Mouse (Mus musculus): ENCODE measurements at regions not wholly inside any gene's neighbourhood (a gene's known extent, or its start where the extent isn't known, plus 50 kb on each side); places are given as distances from the start of the nearest gene placed in this dataset.

DNA sequence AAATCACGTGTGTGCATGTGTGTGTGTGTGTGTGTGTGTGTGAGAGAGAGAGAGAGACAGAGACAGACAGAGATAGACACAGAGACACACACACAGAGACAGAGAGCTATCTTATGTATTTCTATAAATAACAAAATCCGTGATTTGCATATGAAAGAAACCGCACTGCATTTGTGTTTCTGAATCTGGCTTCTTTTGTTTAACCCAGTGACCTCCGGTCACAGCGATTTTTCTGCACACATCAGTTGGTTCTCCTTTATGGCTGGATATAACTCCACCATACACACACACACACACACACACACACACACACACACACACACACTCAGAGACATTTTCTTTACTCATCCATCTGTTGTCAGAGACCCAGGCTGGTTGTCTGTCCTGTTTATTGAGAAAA, 58.2 kb upstream of the Lhx8 start:
- Histone ChIP-seq H3K27me3 (no peaks in the 10 kb centered on the region; the same call in none of the 2 replicates), H3K4me1 (replicated peaks) (no peaks in the 10 kb centered on the region), H3K9ac (no peak overlapping the region), H3K9me3 (replicated peaks) (no peaks in the 10 kb centered on the region), H3K27ac (no peak overlapping the region), H3K4me2 (no peak overlapping the region), H3K4me3 (no peak overlapping the region), H3K36me3 (no peaks in the 10 kb centered on the region)
- 74% methylated on average over 5 of the region's 5 CpGs for WGBS
- no peak for ATAC-seq (replicated peaks; ENCODE audit: insufficient number of reproducible peaks, insufficient read depth, low FRiP score, low read depth)

GRCm38 (mm10) chr3:154387271-154387670, 56.8 kb upstream of the Lhx8 start:
- WGBS, result 85% methylated on average over 1 of the region's 1 CpGs
- H3K4me1 ChIP-seq (replicated peaks), result no peaks in the 10 kb centered on the region
- H3K4me2 ChIP-seq, result no peak overlapping the region
- no peaks in the 10 kb centered on the region; the same call in none of the 2 replicates for H3K27me3 ChIP-seq
- H3K4me3 ChIP-seq, result no peak overlapping the region
- H3K27ac ChIP-seq, result no peak overlapping the region
- H3K9me3 ChIP-seq (replicated peaks), result no peaks in the 10 kb centered on the region
- no peak overlapping the region for H3K9ac ChIP-seq
- ATAC-seq (replicated peaks; ENCODE audit: insufficient number of reproducible peaks, insufficient read depth, low FRiP score, low read depth), result no peak
- no peaks in the 10 kb centered on the region for H3K36me3 ChIP-seq

- no peak overlapping the region for H3K4me2 ChIP-seq
- WGBS, result 22% methylated on average over 10 of the region's 10 CpGs
- H3K9ac ChIP-seq, result no peak overlapping the region
- ATAC-seq (replicated peaks; ENCODE audit: insufficient number of reproducible peaks, insufficient read depth, low FRiP score, low read depth), result no peak
- H3K36me3 ChIP-seq, result no peaks in the 10 kb centered on the region
- no peaks in the 10 kb centered on the region; the same call in none of the 2 replicates for H3K27me3 ChIP-seq
- no peaks in the 10 kb centered on the region for H3K4me1 ChIP-seq (replicated peaks)
- no peak overlapping the region for H3K4me3 ChIP-seq
- no peaks in the 10 kb centered on the region for H3K9me3 ChIP-seq (replicated peaks)
- no peak overlapping the region for H3K27ac ChIP-seq
Observed at GRCm38 (mm10) chr3:154385831-154386312, 55.4 kb upstream of the Lhx8 start.

- 87% methylated on average over 6 of the region's 6 CpGs for WGBS
- H3K9ac ChIP-seq, result no peak overlapping the region
- H3K36me3 ChIP-seq, result no peaks in the 10 kb centered on the region
- H3K9me3 ChIP-seq (replicated peaks), result no peaks in the 10 kb centered on the region
- no peaks in the 10 kb centered on the region; the same call in none of the 2 replicates for H3K27me3 ChIP-seq
- no peaks in the 10 kb centered on the region for H3K4me1 ChIP-seq (replicated peaks)
- no peak overlapping the region for H3K4me3 ChIP-seq
- no peak overlapping the region for H3K4me2 ChIP-seq
- H3K27ac ChIP-seq, result no peak overlapping the region
- no peak for ATAC-seq (replicated peaks; ENCODE audit: insufficient number of reproducible peaks, insufficient read depth, low FRiP score, low read depth)
Observed at GRCm38 (mm10) chr3:154382811-154383210, 52.4 kb upstream of the Lhx8 start.

DNA sequence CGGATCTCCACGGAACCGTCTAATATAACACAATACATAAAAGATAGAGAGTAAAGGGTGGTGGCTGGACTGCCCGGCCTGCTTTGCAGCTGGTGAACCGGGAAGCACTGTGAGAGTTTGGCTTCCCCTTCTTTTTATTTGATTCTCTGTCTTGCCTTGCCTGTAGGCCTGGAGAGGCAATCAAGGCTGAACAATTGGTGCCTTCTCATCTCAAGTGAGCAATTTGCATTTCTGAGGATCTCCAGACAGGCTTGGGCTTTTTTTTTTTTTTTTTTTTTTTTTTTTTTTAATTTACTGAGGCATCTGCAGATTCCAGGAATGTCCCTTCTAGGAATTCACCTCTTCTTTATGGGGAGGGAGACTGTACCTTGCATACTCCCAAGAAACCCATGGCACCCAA, 51.1 kb upstream of the Lhx8 start:
- H3K27ac ChIP-seq, result no peak overlapping the region
- no peak for ATAC-seq (replicated peaks; ENCODE audit: insufficient number of reproducible peaks, insufficient read depth, low FRiP score, low read depth)
- no peak overlapping the region for H3K4me2 ChIP-seq
- H3K9ac ChIP-seq, result no peak overlapping the region
- 55% methylated on average over 5 of the region's 5 CpGs for WGBS
- no peaks in the 10 kb centered on the region; the same call in 1 of the 2 replicates for H3K27me3 ChIP-seq
- no peaks in the 10 kb centered on the region for H3K9me3 ChIP-seq (replicated peaks)
- no peaks in the 10 kb centered on the region for H3K36me3 ChIP-seq
- H3K4me3 ChIP-seq, result no peak overlapping the region
- H3K4me1 ChIP-seq (replicated peaks), result no peaks in the 10 kb centered on the region

Measured in heart, embryonic 15.5 days (tissue).